In the genomic region with DNA sequence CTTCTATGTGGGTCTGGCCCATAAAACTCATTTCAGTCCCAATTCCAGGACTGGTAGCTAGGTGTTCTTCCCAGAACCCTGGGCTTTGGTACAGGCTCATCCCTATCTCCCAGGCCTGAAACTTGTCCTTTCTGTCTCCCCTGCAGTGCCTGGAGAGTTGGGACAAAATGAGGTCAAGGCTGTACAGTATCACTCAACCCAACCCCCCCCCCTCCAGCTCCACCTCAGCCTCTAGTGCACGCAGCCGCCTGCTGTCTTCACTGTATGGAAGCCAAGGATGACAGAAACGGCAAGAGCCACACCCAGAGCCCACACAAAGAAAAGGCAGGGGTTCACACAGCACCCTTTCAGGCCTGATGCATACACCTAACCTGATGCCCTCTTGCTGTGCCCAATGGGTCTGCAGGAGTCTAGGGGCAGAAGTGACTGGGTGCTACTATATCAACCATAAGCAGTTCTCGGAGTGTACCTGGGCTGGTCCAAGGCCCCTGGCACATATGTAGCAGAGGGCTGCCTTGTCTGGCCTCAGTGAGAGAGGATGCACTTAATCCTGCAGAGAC, we compare ENCODE assay signal across 10 mouse cellular contexts. TPM values are rescaled to one million over a fixed set of nuclear protein-coding genes. Genes with fewer than 3 reads are reported as not detected.
A peak's percentile ranks its signal among the peaks of the same experiment; 100 is the strongest.
DNase-seq lines count a peak whose midpoint lies in the region; ATAC-seq lines count a peak whose summit lies in the region.
"Had no signal": no experiment of that assay in that cellular context is flagged by ENCODE, and none has a peak within 500 bp of the region (broad histone marks: within the 10 kb centered on the region; RNA-seq: fewer than 3 reads in every experiment).

No protein-coding gene starts in this region.

- H3K4me2 ChIP-seq in heart, embryonic 11.5 days, result no peak overlapping the region
- no peak overlapping the region for H3K4me2 ChIP-seq in lung, embryonic 15.5 days
- H3K4me2 ChIP-seq in embryonic facial prominence, embryonic 15.5 days (replicated peaks), result no peak overlapping the region
- H3K4me2 ChIP-seq in neural tube, embryonic 15.5 days, result no peak overlapping the region
- H3K4me2 ChIP-seq in kidney, embryonic 14.5 days (replicated peaks; ENCODE audit: low read depth, low read length), result no peak overlapping the region
- H3K4me2 ChIP-seq: embryonic facial prominence, embryonic 12.5 days had no signal

- no peak overlapping the region for H3K9ac ChIP-seq in heart, embryonic 11.5 days (ENCODE audit: low read depth, low read length)
- no peak overlapping the region for H3K9ac ChIP-seq in lung, embryonic 15.5 days
- no peak overlapping the region for H3K9ac ChIP-seq in embryonic facial prominence, embryonic 15.5 days
- no peak overlapping the region for H3K9ac ChIP-seq in neural tube, embryonic 15.5 days (replicated peaks)
- no peak overlapping the region for H3K9ac ChIP-seq in kidney, embryonic 14.5 days (ENCODE audit: low read depth, low read length)
- H3K9ac ChIP-seq: embryonic facial prominence, embryonic 12.5 days had no signal

- no peak overlapping the region for H3K27ac ChIP-seq in heart, embryonic 11.5 days (ENCODE audit: low read depth, low read length)
- peak overlapping the region; percentile 82 for H3K27ac ChIP-seq in lung, embryonic 15.5 days
- peak overlapping the region; percentile 69 for H3K27ac ChIP-seq in embryonic facial prominence, embryonic 15.5 days (replicated peaks)
- peak overlapping the region; percentile 48 for H3K27ac ChIP-seq in neural tube, embryonic 15.5 days (replicated peaks)
- H3K27ac ChIP-seq in kidney, embryonic 14.5 days (ENCODE audit: low read depth, low read length), result no peak overlapping the region

- no peak overlapping the region for H3K4me3 ChIP-seq in heart, embryonic 11.5 days (ENCODE audit: low read depth, low read length)
- H3K4me3 ChIP-seq in lung, embryonic 15.5 days, result no peak overlapping the region
- no peak overlapping the region for H3K4me3 ChIP-seq in embryonic facial prominence, embryonic 15.5 days (replicated peaks)
- no peak overlapping the region for H3K4me3 ChIP-seq in neural tube, embryonic 15.5 days (replicated peaks)
- no peak overlapping the region for H3K4me3 ChIP-seq in kidney, embryonic 14.5 days (ENCODE audit: low read length)
- H3K4me3 ChIP-seq: embryonic facial prominence, embryonic 12.5 days had no signal

- H3K36me3 ChIP-seq in heart, embryonic 11.5 days (ENCODE audit: control insufficient read depth, insufficient read depth, low read length), result no peaks in the 10 kb centered on the region
- H3K36me3 ChIP-seq in lung, embryonic 15.5 days, result no peaks in the 10 kb centered on the region
- no peaks in the 10 kb centered on the region for H3K36me3 ChIP-seq in embryonic facial prominence, embryonic 15.5 days
- no peaks in the 10 kb centered on the region for H3K36me3 ChIP-seq in neural tube, embryonic 15.5 days
- H3K36me3 ChIP-seq in kidney, embryonic 14.5 days (ENCODE audit: control insufficient read depth, insufficient read depth, low read length), result no peaks in the 10 kb centered on the region
- H3K36me3 ChIP-seq: embryonic facial prominence, embryonic 12.5 days had no signal

- WGBS in heart, embryonic 11.5 days (ENCODE audit: insufficient replicate concordance), result 62% methylated on average over 4 of the region's 4 CpGs
- 35% methylated on average over 4 of the region's 4 CpGs for WGBS in lung, embryonic 15.5 days
- WGBS in embryonic facial prominence, embryonic 15.5 days, result 46% methylated on average over 4 of the region's 4 CpGs
- WGBS in neural tube, embryonic 15.5 days, result 79% methylated on average over 4 of the region's 4 CpGs
- WGBS in kidney, embryonic 14.5 days, result 71% methylated on average over 4 of the region's 4 CpGs

- DNase-seq in heart, adult 11 months, result peak; percentile 95
- no peak for DNase-seq in lung, postnatal 25 days (ENCODE audit: low spot score)
- no peak for DNase-seq in c-Kit-positive CD71-positive TER-119-positive erythroid progenitor cells, embryonic 14.5 days (ENCODE audit: low spot score)

- H3K27me3 ChIP-seq in heart, embryonic 11.5 days (ENCODE audit: control insufficient read depth, insufficient read depth, low read length), result no peaks in the 10 kb centered on the region
- H3K27me3 ChIP-seq in lung, embryonic 15.5 days, result no peaks in the 10 kb centered on the region
- H3K27me3 ChIP-seq in embryonic facial prominence, embryonic 15.5 days, result no peaks in the 10 kb centered on the region
- no peaks in the 10 kb centered on the region for H3K27me3 ChIP-seq in neural tube, embryonic 15.5 days (replicated peaks)
- H3K27me3 ChIP-seq in kidney, embryonic 14.5 days (ENCODE audit: control insufficient read depth, insufficient read depth, low read length), result no peaks in the 10 kb centered on the region
- H3K27me3 ChIP-seq: embryonic facial prominence, embryonic 12.5 days had no signal

- H3K9me3 ChIP-seq in heart, embryonic 11.5 days (replicated peaks; ENCODE audit: control insufficient read depth, low read length), result no peaks in the 10 kb centered on the region
- no peaks in the 10 kb centered on the region for H3K9me3 ChIP-seq in lung, embryonic 15.5 days
- H3K9me3 ChIP-seq in embryonic facial prominence, embryonic 15.5 days (replicated peaks), result no peaks in the 10 kb centered on the region
- H3K9me3 ChIP-seq in neural tube, embryonic 15.5 days (replicated peaks), result no peaks in the 10 kb centered on the region
- H3K9me3 ChIP-seq in kidney, embryonic 14.5 days (ENCODE audit: control insufficient read depth, low read length), result no peaks in the 10 kb centered on the region
- H3K9me3 ChIP-seq: embryonic facial prominence, embryonic 12.5 days had no signal

- peaks cover 21% of the 10 kb centered on the region for H3K4me1 ChIP-seq in heart, embryonic 11.5 days (ENCODE audit: control insufficient read depth, insufficient read depth, low read length)
- H3K4me1 ChIP-seq in lung, embryonic 15.5 days, result peaks cover 56% of the 10 kb centered on the region
- H3K4me1 ChIP-seq in embryonic facial prominence, embryonic 15.5 days, result peaks cover 59% of the 10 kb centered on the region
- peaks cover 30% of the 10 kb centered on the region for H3K4me1 ChIP-seq in neural tube, embryonic 15.5 days
- H3K4me1 ChIP-seq in kidney, embryonic 14.5 days (ENCODE audit: control insufficient read depth, insufficient read depth, low read length), result peaks cover 26% of the 10 kb centered on the region

- no peak for ATAC-seq in heart, embryonic 11.5 days (replicated peaks; ENCODE audit: insufficient number of reproducible peaks, low FRiP score, low TSS enrichment)
- ATAC-seq in lung, embryonic 15.5 days (ENCODE audit: borderline replicate concordance, extremely low read depth, low FRiP score, low TSS enrichment), result no peak
- no peak for ATAC-seq in embryonic facial prominence, embryonic 15.5 days (ENCODE audit: insufficient number of reproducible peaks, low FRiP score, low TSS enrichment, low read depth)
- no peak for ATAC-seq in neural tube, embryonic 15.5 days (ENCODE audit: low FRiP score)
- no peak for ATAC-seq in kidney, embryonic 14.5 days (ENCODE audit: low FRiP score, low TSS enrichment)

RNA-seq across cellular contexts. Expression of a gene that starts 20.5 kb away (rescaled TPM):
- 1.4 and 1.7 TPM in 2 replicates for polyA plus RNA-seq in heart, embryonic 11.5 days (2014; fragmentation: Nextera tagmentation; extraction: Ambion mirVana)
- 2.8 and 3.5 TPM in 2 replicates for polyA plus RNA-seq in lung, embryonic 15.5 days (2015; fragmentation: Nextera tagmentation; extraction: Ambion mirVana)
- 5.1 and 5.3 TPM in 2 replicates for polyA plus RNA-seq in embryonic facial prominence, embryonic 15.5 days (2015; fragmentation: Nextera tagmentation; extraction: Ambion mirVana)
- polyA plus RNA-seq in neural tube, embryonic 15.5 days (2015; fragmentation: Nextera tagmentation; extraction: Ambion mirVana), result 3.8 and 5.7 TPM in 2 replicates
- polyA plus RNA-seq in kidney, embryonic 14.5 days (2014; fragmentation: Nextera tagmentation; extraction: Ambion mirVana), result 3.3 and 4.8 TPM in 2 replicates

RNA-seq across cellular contexts. Expression of a gene that starts 28.6 kb away (rescaled TPM):
- polyA plus RNA-seq in heart, embryonic 11.5 days (2014; fragmentation: Nextera tagmentation; extraction: Ambion mirVana), result not detected in 2 replicates
- polyA plus RNA-seq in lung, embryonic 15.5 days (2015; fragmentation: Nextera tagmentation; extraction: Ambion mirVana), result not detected in 2 replicates
- not detected in 2 replicates for polyA plus RNA-seq in embryonic facial prominence, embryonic 15.5 days (2015; fragmentation: Nextera tagmentation; extraction: Ambion mirVana)
- polyA plus RNA-seq in neural tube, embryonic 15.5 days (2015; fragmentation: Nextera tagmentation; extraction: Ambion mirVana), result 1.00 and 1.3 TPM in 2 replicates
- not detected in 2 replicates for polyA plus RNA-seq in kidney, embryonic 14.5 days (2014; fragmentation: Nextera tagmentation; extraction: Ambion mirVana)
- polyA plus RNA-seq: embryonic facial prominence, embryonic 12.5 days; limb, embryonic 11.5 days had no signal

RNA-seq across cellular contexts. Expression of a gene that starts 38.5 kb away (rescaled TPM):
- polyA plus RNA-seq in heart, embryonic 11.5 days (2014; fragmentation: Nextera tagmentation; extraction: Ambion mirVana), result not detected in 2 replicates
- polyA plus RNA-seq in lung, embryonic 15.5 days (2015; fragmentation: Nextera tagmentation; extraction: Ambion mirVana), result 0.87 and 1.1 TPM in 2 replicates
- 1.4 and 2.0 TPM in 2 replicates for polyA plus RNA-seq in embryonic facial prominence, embryonic 15.5 days (2015; fragmentation: Nextera tagmentation; extraction: Ambion mirVana)
- polyA plus RNA-seq in neural tube, embryonic 15.5 days (2015; fragmentation: Nextera tagmentation; extraction: Ambion mirVana), result 2.1 and 2.3 TPM in 2 replicates
- polyA plus RNA-seq in kidney, embryonic 14.5 days (2014; fragmentation: Nextera tagmentation; extraction: Ambion mirVana), result 0.26 and 0.29 TPM in 2 replicates

Comparison
In these comparisons a context has a peak if more than half of its experiments do, and no peak if none do; other contexts are left out.
1. H3K27ac ChIP-seq: peak in lung, embryonic 15.5 days (single experiment), embryonic facial prominence, embryonic 15.5 days (single experiment) and neural tube, embryonic 15.5 days (single experiment); none in heart, embryonic 11.5 days (single experiment) and kidney, embryonic 14.5 days (single experiment).